19 mouse cellular contexts compared by ENCODE assay signal in genomic region chr11:5913256-5913655, GRCm38 (mm10). TPM values are rescaled to one million over a fixed set of nuclear protein-coding genes. Genes with fewer than 3 reads are reported as not detected.
DNase-seq lines count a peak whose midpoint lies in the region; ATAC-seq and TF ChIP-seq lines count a peak whose summit lies in the region.
"Had no signal": no experiment of that assay in that cellular context is flagged by ENCODE, and none has a peak within 500 bp of the region (broad histone marks: within the 10 kb centered on the region; RNA-seq: fewer than 3 reads in every experiment).

No protein-coding gene starts in this region.

- no peaks in the 10 kb centered on the region for H3K9me3 ChIP-seq in heart, embryonic 12.5 days (replicated peaks)
- no peaks in the 10 kb centered on the region for H3K9me3 ChIP-seq in heart, embryonic 10.5 days
- no peaks in the 10 kb centered on the region for H3K9me3 ChIP-seq in liver, embryonic 11.5 days (ENCODE audit: control insufficient read depth, low read length)
- H3K9me3 ChIP-seq: embryonic facial prominence, embryonic 13.5 days; heart, embryonic 13.5 days; intestine, embryonic 15.5 days; midbrain, embryonic 12.5 days had no signal

- H3K4me2 ChIP-seq in heart, embryonic 12.5 days = no peak overlapping the region
- H3K4me2 ChIP-seq in liver, embryonic 11.5 days = no peak overlapping the region
- H3K4me2 ChIP-seq: embryonic facial prominence, embryonic 13.5 days; heart, embryonic 13.5 days; intestine, embryonic 15.5 days; midbrain, embryonic 12.5 days had no signal

- no peak overlapping the region for H3K4me3 ChIP-seq in cerebellum, adult 2 months (replicated peaks; ENCODE audit: insufficient read depth, low read depth, low read length)
- H3K4me3 ChIP-seq in heart, embryonic 12.5 days = no peak overlapping the region
- H3K4me3 ChIP-seq in heart, embryonic 10.5 days = no peak overlapping the region
- H3K4me3 ChIP-seq in liver, adult 2 months (ENCODE audit: insufficient read depth, low read depth, low read length) = peak overlapping the region; percentile 58
- no peak overlapping the region for H3K4me3 ChIP-seq in liver, embryonic 11.5 days (ENCODE audit: low read depth, low read length)
- H3K4me3 ChIP-seq: embryonic facial prominence, embryonic 13.5 days; heart, embryonic 13.5 days; intestine, embryonic 15.5 days; midbrain, embryonic 12.5 days had no signal

- H3K4me1 ChIP-seq in cerebellum, adult 2 months (ENCODE audit: control insufficient read depth, insufficient read depth, low read length) = peaks cover 22% of the 10 kb centered on the region
- peaks cover 12% of the 10 kb centered on the region for H3K4me1 ChIP-seq in heart, embryonic 12.5 days (replicated peaks)
- H3K4me1 ChIP-seq in heart, embryonic 10.5 days = peaks cover 42% of the 10 kb centered on the region
- H3K4me1 ChIP-seq in liver, adult 2 months (ENCODE audit: control insufficient read depth, insufficient read depth, low read length) = peaks cover 35% of the 10 kb centered on the region
- no peaks in the 10 kb centered on the region for H3K4me1 ChIP-seq in liver, embryonic 11.5 days (replicated peaks; ENCODE audit: control insufficient read depth, insufficient read depth, low read length)
- H3K4me1 ChIP-seq: embryonic facial prominence, embryonic 13.5 days; midbrain, embryonic 12.5 days had no signal

- no peak overlapping the region for H3K9ac ChIP-seq in heart, embryonic 12.5 days
- H3K9ac ChIP-seq in liver, adult 2 months (ENCODE audit: low read depth, low read length) = peak overlapping the region; percentile 81
- no peak overlapping the region for H3K9ac ChIP-seq in liver, embryonic 11.5 days (ENCODE audit: low read depth, low read length)
- H3K9ac ChIP-seq: heart, embryonic 13.5 days; intestine, embryonic 15.5 days had no signal

- H3K79me2 ChIP-seq in liver, adult 2 months (ENCODE audit: control insufficient read depth, insufficient read depth, low read length) = peaks cover 20% of the 10 kb centered on the region; the same call in 1 of the 2 replicates

- TF ChIP-seq CTCF in cerebellum, adult 2 months (IDR thresholded peaks at IDR 0.05; ENCODE audit: borderline replicate concordance, insufficient read depth, low read depth, low read length) = no peak
- TF ChIP-seq CTCF in liver, adult 2 months (IDR thresholded peaks at IDR 0.05; ENCODE audit: low read depth, low read length) = no peak

- 0 out of 2 replicates have a peak, but pooled peaks have one; percentile 9 for ATAC-seq in heart, embryonic 12.5 days (ENCODE audit: insufficient number of reproducible peaks, low FRiP score)
- ATAC-seq in liver, embryonic 11.5 days (replicated peaks; ENCODE audit: low FRiP score) = no peak
- ATAC-seq: intestine, embryonic 15.5 days had no signal

- WGBS in cerebellum, adult 2 months = 41% methylated on average over 8 of the region's 8 CpGs
- WGBS in heart, embryonic 12.5 days = 58% methylated on average over 8 of the region's 8 CpGs
- 70% methylated on average over 8 of the region's 8 CpGs for WGBS in heart, embryonic 10.5 days
- WGBS in liver, adult 2 months = 17% methylated on average over 8 of the region's 8 CpGs
- 71% methylated on average over 8 of the region's 8 CpGs for WGBS in liver, embryonic 11.5 days

- H3K36me3 ChIP-seq in heart, embryonic 12.5 days = no peaks in the 10 kb centered on the region
- H3K36me3 ChIP-seq in heart, embryonic 10.5 days = no peaks in the 10 kb centered on the region
- H3K36me3 ChIP-seq in liver, adult 2 months (ENCODE audit: control insufficient read depth, insufficient read depth, low read length) = peaks cover 21% of the 10 kb centered on the region; the same call in 1 of the 2 replicates
- H3K36me3 ChIP-seq in liver, embryonic 11.5 days (ENCODE audit: control insufficient read depth, insufficient read depth, low read length) = no peaks in the 10 kb centered on the region
- H3K36me3 ChIP-seq: embryonic facial prominence, embryonic 13.5 days; heart, embryonic 13.5 days; intestine, embryonic 15.5 days; midbrain, embryonic 12.5 days had no signal

- no peak overlapping the region for H3K27ac ChIP-seq in cerebellum, adult 2 months (ENCODE audit: insufficient read depth, low read length)
- H3K27ac ChIP-seq in heart, embryonic 12.5 days (ENCODE audit: poor library complexity, severe bottlenecking) = no peak overlapping the region
- no peak overlapping the region for H3K27ac ChIP-seq in heart, embryonic 10.5 days
- H3K27ac ChIP-seq in liver, adult 2 months (replicated peaks; ENCODE audit: insufficient read depth, low read depth, low read length) = peak overlapping the region; percentile 93
- H3K27ac ChIP-seq in liver, embryonic 11.5 days (ENCODE audit: low read depth, low read length) = no peak overlapping the region
- H3K27ac ChIP-seq: embryonic facial prominence, embryonic 13.5 days; heart, embryonic 13.5 days; intestine, embryonic 15.5 days; macrophage; midbrain, embryonic 12.5 days had no signal

- DNase-seq in cerebellum, adult 9-10 months = peak; percentile 42
- DNase-seq in cerebellum, adult 2 months = no peak
- no peak for DNase-seq in heart, embryonic 10.5 days (ENCODE audit: low spot score)
- DNase-seq in liver, adult 2 months (ENCODE audit: extremely low read depth, low read depth, low spot score) = peak; percentile 75
- DNase-seq in liver, embryonic 11.5 days (ENCODE audit: low spot score) = no peak
- DNase-seq in testis, postnatal 10 days (ENCODE audit: low spot score) = peak; percentile 54
- no peak for DNase-seq in testis, postnatal 14 days (ENCODE audit: low spot score)
- DNase-seq: thymus, adult 18-20 months had no signal

- TF ChIP-seq POLR2A in cerebellum, adult 2 months (IDR thresholded peaks at IDR 0.05; ENCODE audit: borderline replicate concordance, insufficient read depth, low read length) = no peak
- TF ChIP-seq POLR2A in liver, adult 2 months (IDR thresholded peaks at IDR 0.05; ENCODE audit: extremely low read depth, insufficient read depth, low read length) = no peak

- no peaks in the 10 kb centered on the region for H3K27me3 ChIP-seq in cerebellum, adult 2 months (ENCODE audit: control insufficient read depth, insufficient read depth, low read length)
- no peaks in the 10 kb centered on the region for H3K27me3 ChIP-seq in heart, embryonic 12.5 days (replicated peaks)
- peaks cover 8% of the 10 kb centered on the region; the same call in 1 of the 2 replicates for H3K27me3 ChIP-seq in heart, embryonic 10.5 days (ENCODE audit: insufficient read depth, poor library complexity, severe bottlenecking)
- H3K27me3 ChIP-seq in liver, adult 2 months (ENCODE audit: control insufficient read depth, insufficient read depth, low read length) = no peaks in the 10 kb centered on the region
- H3K27me3 ChIP-seq in liver, embryonic 11.5 days (replicated peaks; ENCODE audit: control insufficient read depth, insufficient read depth, low read length) = 0 out of 2 replicates have a peak, but pooled peaks cover 3% of the 10 kb centered on the region
- H3K27me3 ChIP-seq: heart, embryonic 13.5 days; intestine, embryonic 15.5 days; midbrain, embryonic 12.5 days had no signal

RNA-seq across cellular contexts. Expression of gene Myl7, which starts 14.7 kb away (rescaled TPM):
- not detected in 2 replicates for polyA plus RNA-seq in cerebellum, adult 2 months (2012; rRNA removed)
- polyA plus RNA-seq in heart, embryonic 12.5 days (2016; fragmentation: Nextera tagmentation; extraction: Ambion mirVana) = 5,530 and 5,941 TPM in 2 replicates
- polyA plus RNA-seq in heart, embryonic 10.5 days (2016; fragmentation: Nextera tagmentation; extraction: Ambion mirVana) = 6,952 and 8,117 TPM in 2 replicates
- total RNA-seq in liver, adult 2 months (2014; rRNA removed) = 0.65 and 0.67 TPM in 2 replicates
- 0.55 and 0.64 TPM in 2 replicates for polyA plus RNA-seq in liver, adult 2 months (2012; rRNA removed)
- polyA plus RNA-seq in liver, embryonic 11.5 days (2014; fragmentation: Nextera tagmentation; extraction: Ambion mirVana) = 73.1 and 156 TPM in 2 replicates
- total RNA-seq: gastrocnemius, postnatal 25 days; layer of hippocampus, postnatal 25 days; left cerebral cortex, postnatal 14 days; neutrophil, adult 5-6 weeks had no signal
- polyA plus RNA-seq: cortical plate, adult 2 months; macrophage had no signal

RNA-seq across cellular contexts. Expression of gene Pold2, which starts 35.2 kb away (rescaled TPM):
- 47.4 and 55.0 TPM in 2 replicates for polyA plus RNA-seq in cerebellum, adult 2 months (2012; rRNA removed)
- 102 and 106 TPM in 2 replicates for polyA plus RNA-seq in heart, embryonic 12.5 days (2016; fragmentation: Nextera tagmentation; extraction: Ambion mirVana)
- 140 and 162 TPM in 2 replicates for polyA plus RNA-seq in heart, embryonic 10.5 days (2016; fragmentation: Nextera tagmentation; extraction: Ambion mirVana)
- total RNA-seq in liver, adult 2 months (2014; rRNA removed) = 10.7 and 22.1 TPM in 2 replicates
- 59.5 and 81.1 TPM in 2 replicates for polyA plus RNA-seq in liver, adult 2 months (2012; rRNA removed)
- polyA plus RNA-seq in liver, embryonic 11.5 days (2014; fragmentation: Nextera tagmentation; extraction: Ambion mirVana) = 151 and 158 TPM in 2 replicates

RNA-seq across cellular contexts. Expression of gene Gck, which starts 36.6 kb away (rescaled TPM):
- 0.74 and 1.1 TPM in 2 replicates for polyA plus RNA-seq in cerebellum, adult 2 months (2012; rRNA removed)
- 2.2 and 2.8 TPM in 2 replicates for polyA plus RNA-seq in heart, embryonic 12.5 days (2016; fragmentation: Nextera tagmentation; extraction: Ambion mirVana)
- 2.1 and 2.6 TPM in 2 replicates for polyA plus RNA-seq in heart, embryonic 10.5 days (2016; fragmentation: Nextera tagmentation; extraction: Ambion mirVana)
- total RNA-seq in liver, adult 2 months (2014; rRNA removed) = 69.5 and 94.4 TPM in 2 replicates
- 112 and 155 TPM in 2 replicates for polyA plus RNA-seq in liver, adult 2 months (2012; rRNA removed)
- 0.35 and 0.45 TPM in 2 replicates for polyA plus RNA-seq in liver, embryonic 11.5 days (2014; fragmentation: Nextera tagmentation; extraction: Ambion mirVana)
- polyA plus RNA-seq: macrophage had no signal

RNA-seq across cellular contexts. Expression of gene Ykt6, which starts 42.2 kb away (rescaled TPM):
- polyA plus RNA-seq in cerebellum, adult 2 months (2012; rRNA removed) = 54.2 and 54.9 TPM in 2 replicates
- 41.6 and 42.0 TPM in 2 replicates for polyA plus RNA-seq in heart, embryonic 12.5 days (2016; fragmentation: Nextera tagmentation; extraction: Ambion mirVana)
- 48.1 and 56.7 TPM in 2 replicates for polyA plus RNA-seq in heart, embryonic 10.5 days (2016; fragmentation: Nextera tagmentation; extraction: Ambion mirVana)
- total RNA-seq in liver, adult 2 months (2014; rRNA removed) = 41.6 and 41.8 TPM in 2 replicates
- 37.4 and 39.9 TPM in 2 replicates for polyA plus RNA-seq in liver, adult 2 months (2012; rRNA removed)
- 18.4 TPM in 2 replicates for polyA plus RNA-seq in liver, embryonic 11.5 days (2014; fragmentation: Nextera tagmentation; extraction: Ambion mirVana)

RNA-seq across cellular contexts. Expression of gene Aebp1, which starts 51.5 kb away (rescaled TPM):
- polyA plus RNA-seq in cerebellum, adult 2 months (2012; rRNA removed) = 10.3 and 13.2 TPM in 2 replicates
- polyA plus RNA-seq in heart, embryonic 12.5 days (2016; fragmentation: Nextera tagmentation; extraction: Ambion mirVana) = 31.8 and 34.7 TPM in 2 replicates
- 22.4 and 25.7 TPM in 2 replicates for polyA plus RNA-seq in heart, embryonic 10.5 days (2016; fragmentation: Nextera tagmentation; extraction: Ambion mirVana)
- 0.83 and 1.7 TPM in 2 replicates for total RNA-seq in liver, adult 2 months (2014; rRNA removed)
- polyA plus RNA-seq in liver, adult 2 months (2012; rRNA removed) = 1.4 and 1.6 TPM in 2 replicates
- 11.3 TPM in 2 replicates for polyA plus RNA-seq in liver, embryonic 11.5 days (2014; fragmentation: Nextera tagmentation; extraction: Ambion mirVana)
- total RNA-seq: neutrophil, adult 5-6 weeks had no signal

Comparison
In these comparisons a context has a peak if more than half of its experiments do, and no peak if none do; other contexts are left out.
1. DNase-seq: peak in cerebellum, adult 9-10 months (single experiment), liver, adult 2 months (single experiment) and testis, postnatal 10 days (single experiment); none in cerebellum, adult 2 months (0 of 2), heart, embryonic 10.5 days (single experiment), liver, embryonic 11.5 days (single experiment) and testis, postnatal 14 days (single experiment).
2. RNA of gene Myl7, which starts 14.7 kb away (polyA plus RNA-seq): 6,952 to 8,117 TPM in heart, embryonic 10.5 days, 5,530 to 5,941 TPM in heart, embryonic 12.5 days and 73.1 to 156 TPM in liver, embryonic 11.5 days; 0.55 to 0.64 TPM in liver, adult 2 months and not detected in cerebellum, adult 2 months; every median in the first group is over 10 times any median in the second.
3. RNA of gene Gck, which starts 36.6 kb away (polyA plus RNA-seq): 112 to 155 TPM in liver, adult 2 months; 2.2 to 2.8 TPM in heart, embryonic 12.5 days, 2.1 to 2.6 TPM in heart, embryonic 10.5 days, 0.74 to 1.1 TPM in cerebellum, adult 2 months and 0.35 to 0.45 TPM in liver, embryonic 11.5 days; every median in the first group is over 10 times any median in the second.